Mouse (Mus musculus) limb, embryonic 12.5 days (tissue): ENCODE results near the gene Arsb. TPM values are rescaled to one million over a fixed set of nuclear protein-coding genes. Genes with fewer than 3 reads are reported as not detected.
A peak's percentile ranks its signal among the peaks of the same experiment; 100 is the strongest.

Experiments
- ATAC-seq: fragments of 200-750 bp; cut with Nextera tagmentation; 2 replicates; pipeline ENCODE4 v1.8.0; 2017; ENCODE audit warnings: low read depth, moderate TSS enrichment; ENCODE audit not compliant: insufficient number of reproducible peaks, insufficient read depth, low FRiP score, low TSS enrichment
- H3K27ac ChIP-seq: fragments of 300-500 bp; sonication (generic); 2 replicates; pipeline ENCODE4 v1.5.1; 2016; ENCODE audit warnings: mild to moderate bottlenecking, moderate library complexity
- H3K27me3 ChIP-seq: fragments of 300-500 bp; sonication (generic); 2 replicates; pipeline ENCODE4 v1.6.1; 2016; ENCODE audit warnings: mild to moderate bottlenecking, moderate library complexity
- H3K36me3 ChIP-seq: fragments of 300-500 bp; sonication (generic); 2 replicates; pipeline ENCODE4 v1.6.1; 2016; ENCODE audit warnings: mild to moderate bottlenecking, moderate library complexity
- H3K4me1 ChIP-seq: fragments of 300-500 bp; sonication (generic); replicated peaks from 2 replicates; pipeline ENCODE4 v1.6.1; 2016
- H3K4me2 ChIP-seq: fragments of 300-500 bp; sonication (generic); 2 replicates; pipeline ENCODE4 v1.6.1; 2016; ENCODE audit warnings: mild to moderate bottlenecking, moderate library complexity
- H3K4me3 ChIP-seq: fragments of 300-500 bp; sonication (generic); replicated peaks from 2 replicates; pipeline ENCODE4 v1.5.1; 2016; ENCODE audit warnings: mild to moderate bottlenecking
- H3K9ac ChIP-seq: fragments of 300-500 bp; sonication (generic); replicated peaks from 2 replicates; pipeline ENCODE4 v1.6.1; 2016; ENCODE audit warnings: mild to moderate bottlenecking, moderate library complexity
- H3K9me3 ChIP-seq: fragments of 300-500 bp; sonication (generic); 2 replicates; pipeline ENCODE4 v1.6.1; 2016; ENCODE audit warnings: mild to moderate bottlenecking, moderate library complexity
- WGBS: fragments of 180-500 bp; shearing (Covaris S2); methylation state at CpG from one replicate; pipeline ENCODE4 v1.1.7; 2016; 5-methylcytosine and 5-hydroxymethylcytosine counted together
- microRNA-seq: library from miRNA; unstranded; fragments of <30 nt; microRNA quantifications from one replicate; pipeline ENCODE4, GENCODE M21; 2017
- polyA plus RNA-seq: library from polyadenylated mRNA; unstranded; fragments of >200 nt; fragmentation: Nextera tagmentation; extraction: Ambion mirVana; gene quantifications from 2 replicates; pipeline ENCODE4 v1.2.1, GENCODE M21; 2016

Gene Arsb
- polyA plus RNA-seq, 1 experiment from 2014 or later: 7.9 TPM

- Histone ChIP-seq H3K9me3 (no peaks in the 10 kb centered on the region; the same call in 1 of the 2 replicates), H3K27me3 (no peaks in the 10 kb centered on the region), H3K36me3 (no peaks in the 10 kb centered on the region), H3K4me1 (peaks cover 20% of the 10 kb centered on the region), H3K4me2 (no peak overlapping the region), H3K9ac (no peak overlapping the region), H3K27ac (no peak overlapping the region; the same call in 1 of the 2 replicates), H3K4me3 (no peak overlapping the region)
- ATAC-seq: peak; percentile 27; the same call in 1 of the 2 replicates
- WGBS: 71% methylated on average over 11 of the region's 11 CpGs
Observed at GRCm38 (mm10) chr13:93989736-93990611, 218.5 kb downstream of the Arsb start.

- no peak overlapping the region for H3K4me2 ChIP-seq
- H3K36me3 ChIP-seq: no peaks in the 10 kb centered on the region
- WGBS: 88% methylated on average over 3 of the region's 3 CpGs
- no peak for ATAC-seq
- H3K4me1 ChIP-seq: peaks cover 20% of the 10 kb centered on the region
- no peak overlapping the region for H3K4me3 ChIP-seq
- no peaks in the 10 kb centered on the region for H3K27me3 ChIP-seq
- H3K27ac ChIP-seq: no peak overlapping the region
- H3K9me3 ChIP-seq: no peaks in the 10 kb centered on the region; the same call in 1 of the 2 replicates
- H3K9ac ChIP-seq: no peak overlapping the region
Observed at GRCm38 (mm10) chr13:93990841-93991240, 219.4 kb downstream of the Arsb start.

- no peak overlapping the region for H3K27ac ChIP-seq
- H3K9ac ChIP-seq: no peak overlapping the region
- H3K4me3 ChIP-seq: no peak overlapping the region
- H3K4me1 ChIP-seq: peaks cover 20% of the 10 kb centered on the region
- no peak overlapping the region for H3K4me2 ChIP-seq
- no peak for ATAC-seq
- WGBS: 89% methylated on average over 5 of the region's 5 CpGs
- no peaks in the 10 kb centered on the region for H3K36me3 ChIP-seq
- H3K27me3 ChIP-seq: no peaks in the 10 kb centered on the region
- no peaks in the 10 kb centered on the region; the same call in 1 of the 2 replicates for H3K9me3 ChIP-seq
Observed at GRCm38 (mm10) chr13:93992342-93992882, 221.0 kb downstream of the Arsb start.

Small RNA genes within 50 kb of the gene (microRNA-seq; reads per million reads assigned to microRNA genes)
- gene Gm25534: not detected
- not detected for gene Mir5624

Other genes starting within 250 kb of the Arsb start
- not detected in 2 replicates for gene Bhmt, start 133.7 kb upstream of the Arsb start, polyA plus RNA-seq
- gene Bhmt2, start 97.3 kb upstream of the Arsb start, polyA plus RNA-seq: 0.12 TPM in 1 of 2 replicates, not detected in the other
- gene Dmgdh, start 97.2 kb upstream of the Arsb start, polyA plus RNA-seq: 0.08 TPM in 1 of 2 replicates, not detected in the other